Mouse (Mus musculus) hematopoietic multipotent progenitor cell, adult 10-12 weeks (in vitro differentiated cells): ENCODE data around the gene Kcnj16. TPM values are rescaled to one million over a fixed set of nuclear protein-coding genes. Genes with fewer than 3 reads are reported as not detected.

Source experiments
- polyA plus RNA-seq: library from polyadenylated mRNA; stranded (reverse); fragments of >175 nt; gene quantifications from 2 replicates; pipeline ENCODE4 v1.2.3, GENCODE M21; 2012; ENCODE audit warnings: low replicate concordance

The Kcnj16 gene
- polyA plus RNA-seq: 0.31 and 1.3 TPM in 2 replicates

GRCm38 (mm10) chr11:110967762-110968135 lies at the start of gene Kcnj16:
Kcnj16 (plus strand) TSS chr11:110968033.

GRCm38 (mm10) chr11:111065635-111066298 lies 97.9 kb downstream of the Kcnj16 start, which contains the start of gene Kcnj2:
Kcnj2 (plus strand) TSS chr11:111066164.

Other genes with a start within 250 kb of the Kcnj16 start
- 0.27 and 0.66 TPM in 2 replicates for gene Kcnj2, start 98.1 kb downstream of the Kcnj16 start, polyA plus RNA-seq